Comparison of ENCODE assay signal across 14 mouse cellular contexts in the genomic region with DNA sequence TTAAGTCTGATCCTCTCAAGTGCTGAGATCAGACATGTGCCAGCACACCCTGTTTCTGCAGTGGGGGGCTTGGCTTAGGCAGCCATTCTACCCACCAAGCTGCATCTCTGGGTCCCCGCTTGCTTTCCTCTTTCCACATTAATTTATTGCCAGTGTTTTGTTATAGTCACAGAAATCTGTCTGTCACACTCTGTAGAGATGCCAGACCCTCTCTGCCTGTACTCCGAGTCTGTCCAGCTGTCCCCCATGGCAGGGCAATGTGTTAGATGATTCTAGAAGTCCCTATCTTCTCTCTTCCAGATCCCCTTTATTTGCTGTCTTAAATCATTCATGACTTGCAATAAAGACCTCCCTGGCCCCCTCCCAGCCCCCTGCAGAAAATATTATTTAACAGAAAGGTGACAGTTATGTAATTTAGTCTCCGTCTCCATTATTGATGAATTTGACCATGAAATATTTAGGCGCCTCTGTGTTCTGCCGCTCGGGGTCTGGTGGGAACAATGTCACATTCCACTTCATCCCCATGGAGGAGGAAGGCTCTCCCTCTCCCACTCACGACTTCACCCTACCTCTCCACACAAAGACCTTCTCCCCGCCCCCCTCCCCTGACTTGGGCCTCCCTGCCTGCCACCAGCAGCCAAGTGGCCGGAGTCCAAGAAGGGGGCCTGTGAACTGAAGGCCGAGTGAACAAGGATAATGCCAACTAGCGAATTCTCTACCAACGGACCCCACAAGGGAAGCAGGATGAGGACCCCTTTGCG. TPM values are rescaled to one million over a fixed set of nuclear protein-coding genes. Genes with fewer than 3 reads are reported as not detected.
DNase-seq lines count a peak whose midpoint lies in the region; ATAC-seq and TF ChIP-seq lines count a peak whose summit lies in the region.
"Had no signal": no experiment of that assay in that cellular context is flagged by ENCODE, and none has a peak within 500 bp of the region (broad histone marks: within the 10 kb centered on the region; RNA-seq: fewer than 3 reads in every experiment).

No protein-coding gene starts in this region.

- DNase-seq in heart, embryonic 10.5 days (ENCODE audit: low spot score) = no peak
- no peak for DNase-seq in heart, adult 11 months
- no peak for DNase-seq in neural tube, embryonic 10.5 days (ENCODE audit: extremely low spot score, low spot score)
- DNase-seq in hindbrain, embryonic 14.5 days (ENCODE audit: low spot score) = peak; percentile 54
- peak; percentile 63 for DNase-seq in midbrain, postnatal 0 days (ENCODE audit: low spot score)
- no peak for DNase-seq in testis, postnatal 10 days (ENCODE audit: low spot score)
- DNase-seq: cerebellum, adult 2 months; embryo, embryonic 11 days; gastrocnemius, postnatal 36 days; kidney, postnatal 10 days; lung, adult 2 months had no signal

- H3K4me1 ChIP-seq in heart, embryonic 10.5 days = peaks cover 35% of the 10 kb centered on the region
- H3K4me1 ChIP-seq in neural tube, embryonic 13.5 days (replicated peaks) = peaks cover 39% of the 10 kb centered on the region
- H3K4me1 ChIP-seq in hindbrain, embryonic 14.5 days (replicated peaks; ENCODE audit: control insufficient read depth, insufficient read depth, low read length) = peaks cover 22% of the 10 kb centered on the region; the same call in 1 of the 2 replicates
- no peaks in the 10 kb centered on the region for H3K4me1 ChIP-seq in midbrain, postnatal 0 days (ENCODE audit: insufficient read depth, low read length)

- no peak overlapping the region for H3K4me2 ChIP-seq in neural tube, embryonic 13.5 days
- no peak overlapping the region for H3K4me2 ChIP-seq in hindbrain, embryonic 14.5 days (replicated peaks)
- H3K4me2 ChIP-seq in midbrain, postnatal 0 days (ENCODE audit: low read depth, low read length, poor library complexity, severe bottlenecking) = no peak overlapping the region
- H3K4me2 ChIP-seq: intestine, embryonic 15.5 days had no signal

- no peaks in the 10 kb centered on the region for H3K27me3 ChIP-seq in heart, embryonic 10.5 days (ENCODE audit: insufficient read depth, poor library complexity, severe bottlenecking)
- H3K27me3 ChIP-seq in neural tube, embryonic 13.5 days = no peaks in the 10 kb centered on the region; the same call in 1 of the 2 replicates
- H3K27me3 ChIP-seq in hindbrain, embryonic 14.5 days (ENCODE audit: control insufficient read depth, insufficient read depth, low read length) = no peaks in the 10 kb centered on the region
- no peaks in the 10 kb centered on the region for H3K27me3 ChIP-seq in midbrain, postnatal 0 days (ENCODE audit: insufficient read depth, low read length)
- H3K27me3 ChIP-seq: intestine, embryonic 15.5 days had no signal

- TF ChIP-seq CTCF in midbrain, postnatal 0 days (IDR thresholded peaks at IDR 0.05) = no peak

- no peaks in the 10 kb centered on the region for H3K9me3 ChIP-seq in heart, embryonic 10.5 days
- no peaks in the 10 kb centered on the region for H3K9me3 ChIP-seq in neural tube, embryonic 13.5 days
- no peaks in the 10 kb centered on the region for H3K9me3 ChIP-seq in hindbrain, embryonic 14.5 days (ENCODE audit: control insufficient read depth, low read length)
- H3K9me3 ChIP-seq in midbrain, postnatal 0 days (ENCODE audit: low read length) = no peaks in the 10 kb centered on the region
- H3K9me3 ChIP-seq: intestine, embryonic 15.5 days had no signal

- H3K4me3 ChIP-seq in heart, embryonic 10.5 days = no peak overlapping the region
- no peak overlapping the region for H3K4me3 ChIP-seq in neural tube, embryonic 13.5 days
- H3K4me3 ChIP-seq in hindbrain, embryonic 14.5 days (replicated peaks; ENCODE audit: low read length) = no peak overlapping the region
- no peak overlapping the region for H3K4me3 ChIP-seq in midbrain, postnatal 0 days (ENCODE audit: low read depth, low read length)
- H3K4me3 ChIP-seq: intestine, embryonic 15.5 days had no signal

- H3K9ac ChIP-seq in neural tube, embryonic 13.5 days = no peak overlapping the region
- no peak overlapping the region for H3K9ac ChIP-seq in hindbrain, embryonic 14.5 days
- no peak overlapping the region for H3K9ac ChIP-seq in midbrain, postnatal 0 days (replicated peaks; ENCODE audit: low read length, poor library complexity, severe bottlenecking)
- H3K9ac ChIP-seq: intestine, embryonic 15.5 days had no signal

- 71% methylated on average over 13 of the region's 13 CpGs for whole genome bisulfite sequencing in heart, embryonic 10.5 days
- WGBS in neural tube, embryonic 13.5 days = 31% methylated on average over 13 of the region's 13 CpGs
- whole genome bisulfite sequencing in hindbrain, embryonic 14.5 days = 34% methylated on average over 13 of the region's 13 CpGs
- WGBS in midbrain, postnatal 0 days = 45% methylated on average over 13 of the region's 13 CpGs

- ATAC-seq in neural tube, embryonic 13.5 days (ENCODE audit: low read depth) = peak; percentile 77
- peak; percentile 77; the same call in 1 of the 2 replicates for ATAC-seq in hindbrain, embryonic 14.5 days (ENCODE audit: low FRiP score)
- no peak for ATAC-seq in midbrain, postnatal 0 days (ENCODE audit: low FRiP score)
- ATAC-seq in granulocyte monocyte progenitor cell, adult 5-6 weeks (replicated peaks; ENCODE audit: poor library complexity, severe bottlenecking) = no peak
- ATAC-seq: intestine, embryonic 15.5 days had no signal

- no peaks in the 10 kb centered on the region for H3K36me3 ChIP-seq in heart, embryonic 10.5 days
- no peaks in the 10 kb centered on the region for H3K36me3 ChIP-seq in neural tube, embryonic 13.5 days
- H3K36me3 ChIP-seq in hindbrain, embryonic 14.5 days (replicated peaks; ENCODE audit: control insufficient read depth, insufficient read depth) = no peaks in the 10 kb centered on the region
- H3K36me3 ChIP-seq in midbrain, postnatal 0 days (ENCODE audit: insufficient read depth, low read length) = no peaks in the 10 kb centered on the region
- H3K36me3 ChIP-seq: intestine, embryonic 15.5 days had no signal

- H3K27ac ChIP-seq in heart, embryonic 10.5 days = peak overlapping the region; percentile 48; the same call in 1 of the 2 replicates
- H3K27ac ChIP-seq in neural tube, embryonic 13.5 days (replicated peaks) = peak overlapping the region; percentile 47
- H3K27ac ChIP-seq in hindbrain, embryonic 14.5 days = peak overlapping the region; percentile 72
- no peak overlapping the region for H3K27ac ChIP-seq in midbrain, postnatal 0 days (ENCODE audit: low read depth, low read length)
- H3K27ac ChIP-seq: intestine, embryonic 15.5 days had no signal

RNA-seq across cellular contexts. Expression of a gene that starts 50.9 kb away (rescaled TPM):
- 1.7 and 3.5 TPM in 2 replicates for polyA plus RNA-seq in heart, embryonic 10.5 days (2016; fragmentation: Nextera tagmentation; extraction: Ambion mirVana)
- polyA plus RNA-seq in neural tube, embryonic 13.5 days (2015; fragmentation: Nextera tagmentation; extraction: Ambion mirVana) = 9.0 and 10.2 TPM in 2 replicates
- polyA plus RNA-seq in hindbrain, embryonic 14.5 days (2014; fragmentation: Nextera tagmentation; extraction: Ambion mirVana) = 17.0 and 17.6 TPM in 2 replicates
- 64.7 and 81.3 TPM in 2 replicates for total RNA-seq in midbrain, postnatal 0 days (2014; rRNA removed)
- polyA plus RNA-seq in midbrain, postnatal 0 days (2015; fragmentation: Nextera tagmentation; extraction: Ambion mirVana) = 12.7 and 16.9 TPM in 2 replicates
- 14.8 and 15.7 TPM in 2 replicates for total RNA-seq in granulocyte monocyte progenitor cell, adult 5-6 weeks (2014; fragmentation: Nextera tagmentation)
- total RNA-seq in granulocyte monocyte progenitor cell, adult 5-6 weeks (2017) = 4.0 and 7.8 TPM in 2 replicates

Comparison
In these comparisons a context has a peak if more than half of its experiments do, and no peak if none do; other contexts are left out.
1. DNase-seq: peak in hindbrain, embryonic 14.5 days (single experiment) and midbrain, postnatal 0 days (single experiment); none in heart, embryonic 10.5 days (single experiment), heart, adult 11 months (single experiment), neural tube, embryonic 10.5 days (single experiment) and testis, postnatal 10 days (single experiment).
2. ATAC-seq: peak in neural tube, embryonic 13.5 days (single experiment) and hindbrain, embryonic 14.5 days (single experiment); none in midbrain, postnatal 0 days (single experiment) and granulocyte monocyte progenitor cell, adult 5-6 weeks (single experiment).